Mouse (Mus musculus) forebrain, embryonic 15.5 days (tissue): ENCODE results near the gene Cmtm6. TPM values are rescaled to one million over a fixed set of nuclear protein-coding genes. Genes with fewer than 3 reads are reported as not detected.

ENCODE experiments used
- ATAC-seq: fragments of 200-750 bp; cut with Nextera tagmentation; replicated peaks from 2 replicates; pipeline ENCODE4 v1.8.0; 2017; ENCODE audit warnings: mild to moderate bottlenecking, moderate TSS enrichment, moderate library complexity
- H3K27ac ChIP-seq: fragments of 300-500 bp; sonication (generic); replicated peaks from 2 replicates; pipeline ENCODE4 v1.5.1; 2015; ENCODE audit warnings: mild to moderate bottlenecking, inconsistent platforms
- H3K27me3 ChIP-seq: fragments of 300-500 bp; sonication (generic); 2 replicates; pipeline ENCODE4 v1.6.1; 2015; ENCODE audit warnings: inconsistent platforms
- H3K36me3 ChIP-seq: fragments of 300-500 bp; sonication (generic); 2 replicates; pipeline ENCODE4 v1.6.1; 2015; ENCODE audit warnings: mild to moderate bottlenecking, inconsistent platforms
- H3K4me1 ChIP-seq: fragments of 300-500 bp; sonication (generic); 2 replicates; pipeline ENCODE4 v1.6.1; 2015; ENCODE audit warnings: inconsistent platforms
- H3K4me2 ChIP-seq: fragments of 300-500 bp; sonication (generic); replicated peaks from 2 replicates; pipeline ENCODE4 v1.6.1; 2015; ENCODE audit warnings: mild to moderate bottlenecking, inconsistent platforms
- H3K4me3 ChIP-seq: fragments of 300-500 bp; sonication (generic); 2 replicates; pipeline ENCODE4 v1.5.1; 2015; ENCODE audit warnings: mild to moderate bottlenecking, inconsistent platforms
- H3K9ac ChIP-seq: fragments of 300-500 bp; sonication (generic); replicated peaks from 2 replicates; pipeline ENCODE4 v1.6.1; 2015; ENCODE audit warnings: mild to moderate bottlenecking, inconsistent platforms
- H3K9me3 ChIP-seq: fragments of 300-500 bp; sonication (generic); 2 replicates; pipeline ENCODE4 v1.6.1; 2016; ENCODE audit warnings: inconsistent platforms
- WGBS: fragments of 180-500 bp; shearing (Covaris S2); methylation state at CpG from one replicate; pipeline ENCODE4 v1.1.7; 2015; ENCODE audit warnings: mixed read lengths; 5-methylcytosine and 5-hydroxymethylcytosine counted together
- polyA plus RNA-seq: library from polyadenylated mRNA; unstranded; fragments of >200 nt; fragmentation: Nextera tagmentation; extraction: Ambion mirVana; gene quantifications from 2 replicates; pipeline ENCODE4 v1.2.1, GENCODE M21; 2015

Gene Cmtm6
- polyA plus RNA-seq, 1 experiment from 2014 or later: 26.5 TPM

- H3K27me3 ChIP-seq: no peaks in the 10 kb centered on the region
- no peak for ATAC-seq
- peaks cover 11% of the 10 kb centered on the region for H3K4me1 ChIP-seq
- H3K27ac ChIP-seq: no peak overlapping the region
- no peak overlapping the region for H3K4me2 ChIP-seq
- no peaks in the 10 kb centered on the region for H3K9me3 ChIP-seq
- no peaks in the 10 kb centered on the region for H3K36me3 ChIP-seq
- H3K4me3 ChIP-seq: no peak overlapping the region
- WGBS: 91% methylated on average over 9 of the region's 9 CpGs
- no peak overlapping the region for H3K9ac ChIP-seq
Observed at GRCm38 (mm10) chr9:114793764-114794295, 62.9 kb downstream of the Cmtm6 start.

- Histone ChIP-seq H3K36me3 (no peaks in the 10 kb centered on the region), H3K4me1 (peaks cover 11% of the 10 kb centered on the region), H3K27ac (no peak overlapping the region), H3K9ac (no peak overlapping the region), H3K4me3 (no peak overlapping the region), H3K27me3 (no peaks in the 10 kb centered on the region), H3K4me2 (no peak overlapping the region), H3K9me3 (no peaks in the 10 kb centered on the region)
- 77% methylated on average over 4 of the region's 4 CpGs for WGBS
- no peak for ATAC-seq
Observed at GRCm38 (mm10) chr9:114794491-114794890, 63.6 kb downstream of the Cmtm6 start.

GRCm38 (mm10) chr9:114796473-114797050, 65.6 kb downstream of the Cmtm6 start:
- Histone ChIP-seq H3K4me1 (peaks cover 11% of the 10 kb centered on the region), H3K27ac (no peak overlapping the region), H3K4me2 (no peak overlapping the region), H3K4me3 (no peak overlapping the region), H3K36me3 (no peaks in the 10 kb centered on the region), H3K9me3 (no peaks in the 10 kb centered on the region), H3K9ac (no peak overlapping the region), H3K27me3 (no peaks in the 10 kb centered on the region)
- no peak for ATAC-seq
- 57% methylated on average over 10 of the region's 11 CpGs for WGBS

- WGBS: 53% methylated on average over 11 of the region's 11 CpGs
- Histone ChIP-seq H3K4me2 (no peak overlapping the region), H3K36me3 (no peaks in the 10 kb centered on the region), H3K9ac (no peak overlapping the region), H3K4me3 (no peak overlapping the region), H3K27ac (no peak overlapping the region), H3K9me3 (no peaks in the 10 kb centered on the region), H3K27me3 (no peaks in the 10 kb centered on the region), H3K4me1 (peaks cover 11% of the 10 kb centered on the region)
- ATAC-seq: peak; percentile 88
Observed at GRCm38 (mm10) chr9:114797329-114798004, 66.6 kb downstream of the Cmtm6 start.

GRCm38 (mm10) chr9:114798845-114799244, 67.9 kb downstream of the Cmtm6 start:
- no peak overlapping the region for H3K4me3 ChIP-seq
- H3K4me1 ChIP-seq: peaks cover 11% of the 10 kb centered on the region
- H3K4me2 ChIP-seq: no peak overlapping the region
- H3K27ac ChIP-seq: no peak overlapping the region
- no peak for ATAC-seq
- no peak overlapping the region for H3K9ac ChIP-seq
- H3K36me3 ChIP-seq: no peaks in the 10 kb centered on the region
- no peaks in the 10 kb centered on the region for H3K9me3 ChIP-seq
- no peaks in the 10 kb centered on the region for H3K27me3 ChIP-seq
- 24% methylated on average over 6 of the region's 6 CpGs for WGBS

Other genes starting within 250 kb of the Cmtm6 start
- not detected in 2 replicates for gene Ccr4, start 226.2 kb upstream of the Cmtm6 start, polyA plus RNA-seq
- gene C130032M10Rik, start 215.4 kb upstream of the Cmtm6 start, polyA plus RNA-seq: not detected in 2 replicates
- gene Trim71, start 166.7 kb upstream of the Cmtm6 start, polyA plus RNA-seq: 0.11 and 0.14 TPM in 2 replicates
- 57.9 and 60.1 TPM in 2 replicates for gene Cnot10, start 90.9 kb upstream of the Cmtm6 start, polyA plus RNA-seq
- 110 and 113 TPM in 2 replicates for gene Dync1li1, start 42.3 kb upstream of the Cmtm6 start, polyA plus RNA-seq
- gene Cmtm7, start 50.7 kb downstream of the Cmtm6 start, polyA plus RNA-seq: 15.2 and 18.1 TPM in 2 replicates
- gene Cmtm8, start 113.0 kb downstream of the Cmtm6 start, polyA plus RNA-seq: 7.9 and 8.4 TPM in 2 replicates
- gene Gpd1l, start 202.9 kb downstream of the Cmtm6 start, polyA plus RNA-seq: 29.9 and 30.9 TPM in 2 replicates
- gene Osbpl10, start 247.5 kb downstream of the Cmtm6 start, polyA plus RNA-seq: 1.9 and 2.6 TPM in 2 replicates